Mouse (Mus musculus) erythroblast, embryonic 14.5 days (primary cell): ENCODE results near the gene Polg.

ENCODE experiments used
- GATA1 ChIP-seq: IDR thresholded peaks from 2 replicates; pipeline ENCODE4 v1.6.1; 2012; ENCODE audit warnings: low read length, inconsistent platforms, mixed read lengths
- TAL1 ChIP-seq: IDR thresholded peaks from 3 replicates; pipeline ENCODE4 v1.6.1; 2012; ENCODE audit warnings: low read length, inconsistent platforms, mixed read lengths

DNA sequence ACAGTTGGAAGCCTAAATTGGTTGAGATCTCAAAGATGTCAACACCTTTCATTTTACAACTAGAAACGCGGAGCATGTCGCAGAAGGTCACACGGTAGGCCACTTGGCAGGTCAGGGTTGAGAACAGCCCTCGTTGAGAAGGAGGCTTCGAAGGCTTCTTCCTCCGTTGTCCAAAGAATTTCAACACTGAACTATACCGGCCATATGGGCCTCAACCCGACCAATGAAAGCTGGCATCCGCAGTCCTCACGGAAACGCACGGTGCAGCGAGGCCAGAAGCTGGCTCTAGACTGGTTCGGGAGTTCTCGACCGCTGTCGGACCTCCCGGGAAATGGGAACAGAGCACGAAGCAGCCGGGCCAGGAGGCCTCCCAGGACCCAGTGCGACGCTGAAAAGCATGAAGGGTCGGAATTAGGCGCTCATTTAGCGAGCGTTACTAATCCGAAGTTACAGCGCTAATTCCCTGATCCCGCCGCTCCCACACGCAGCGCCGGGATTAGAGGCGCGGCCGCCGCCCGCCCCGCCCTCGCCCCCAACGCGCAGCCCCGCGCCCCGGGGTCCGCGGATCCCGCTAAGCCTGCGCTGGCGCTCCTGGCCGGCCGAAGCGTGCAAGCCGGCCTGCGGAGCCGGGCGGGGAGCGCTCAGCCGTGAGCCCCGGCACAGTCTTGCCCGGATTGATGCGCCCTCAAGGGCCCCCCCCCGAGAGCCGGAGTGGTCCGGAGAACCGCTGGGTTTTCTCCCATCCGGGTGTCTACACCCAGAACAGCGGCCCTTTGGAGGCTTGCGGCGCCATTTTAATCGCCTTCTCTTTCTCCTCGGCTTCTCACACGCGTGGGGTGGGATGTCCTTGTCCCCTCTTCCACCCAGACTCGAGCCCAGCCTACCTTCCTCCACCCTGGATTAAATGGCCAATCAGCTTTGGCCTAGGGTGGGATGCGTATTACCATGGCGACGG, 42.4 kb upstream of the Polg start:
- TF ChIP-seq GATA1 (no peak), TAL1 (no peak)
